Mouse (Mus musculus): ENCODE results near the gene Cadps.

The Cadps gene

DNA sequence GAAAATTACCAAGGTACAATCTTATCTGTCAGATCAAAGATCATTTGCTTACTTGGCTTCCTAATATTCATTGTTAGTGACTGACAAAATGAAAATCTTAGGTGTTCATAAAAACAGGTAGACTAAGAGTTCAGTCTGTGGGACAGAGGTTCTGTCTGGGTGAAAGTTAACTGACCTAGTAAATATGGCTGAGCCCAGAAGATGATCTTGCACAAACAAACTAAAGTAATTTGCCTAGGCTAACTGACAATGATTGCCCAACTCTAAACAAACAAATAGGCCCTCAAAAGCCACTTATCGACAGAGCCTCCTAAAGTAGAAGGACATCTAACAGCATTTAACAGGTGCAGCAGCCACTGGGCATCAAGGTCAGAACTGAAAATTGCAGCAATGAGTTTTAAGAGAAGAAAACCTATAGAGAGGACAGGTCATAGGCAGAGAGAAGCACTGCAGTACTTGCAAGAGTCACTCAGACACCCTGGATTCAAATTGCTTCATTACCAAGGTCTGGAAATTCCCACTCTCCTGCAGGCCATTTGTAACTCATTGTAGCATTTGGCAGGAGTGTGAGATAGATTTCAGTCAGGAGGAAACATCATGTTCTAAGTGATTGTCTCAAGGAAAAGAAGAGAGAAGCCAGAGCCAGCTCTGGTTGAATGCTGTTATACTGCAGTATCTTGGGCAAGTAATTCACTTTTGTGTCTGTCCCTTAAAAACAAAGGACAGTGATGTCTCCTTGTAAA, 100.3 kb downstream of the Cadps start:
- DNase-seq, result no peak

DNA sequence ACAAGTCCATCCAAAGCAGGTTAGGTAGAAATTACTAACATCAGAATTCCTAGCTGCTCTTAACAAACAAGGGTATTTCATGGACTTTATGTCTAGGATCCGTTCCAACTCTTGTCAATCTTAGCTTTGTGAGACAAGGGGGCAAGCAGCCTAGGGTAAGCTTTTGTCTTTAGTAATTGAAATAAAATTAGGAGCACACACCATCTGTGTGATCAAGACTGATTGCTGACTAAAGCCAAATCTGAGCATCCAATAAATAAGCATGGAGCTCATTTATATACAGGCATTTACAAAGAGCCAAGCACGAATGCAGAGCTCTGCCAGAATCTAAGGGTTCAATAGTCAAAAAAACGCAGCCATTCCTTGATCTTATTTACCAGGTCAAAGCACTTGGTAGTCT, 104.1 kb downstream of the Cadps start:
- DNase-seq, result no peak

DNA sequence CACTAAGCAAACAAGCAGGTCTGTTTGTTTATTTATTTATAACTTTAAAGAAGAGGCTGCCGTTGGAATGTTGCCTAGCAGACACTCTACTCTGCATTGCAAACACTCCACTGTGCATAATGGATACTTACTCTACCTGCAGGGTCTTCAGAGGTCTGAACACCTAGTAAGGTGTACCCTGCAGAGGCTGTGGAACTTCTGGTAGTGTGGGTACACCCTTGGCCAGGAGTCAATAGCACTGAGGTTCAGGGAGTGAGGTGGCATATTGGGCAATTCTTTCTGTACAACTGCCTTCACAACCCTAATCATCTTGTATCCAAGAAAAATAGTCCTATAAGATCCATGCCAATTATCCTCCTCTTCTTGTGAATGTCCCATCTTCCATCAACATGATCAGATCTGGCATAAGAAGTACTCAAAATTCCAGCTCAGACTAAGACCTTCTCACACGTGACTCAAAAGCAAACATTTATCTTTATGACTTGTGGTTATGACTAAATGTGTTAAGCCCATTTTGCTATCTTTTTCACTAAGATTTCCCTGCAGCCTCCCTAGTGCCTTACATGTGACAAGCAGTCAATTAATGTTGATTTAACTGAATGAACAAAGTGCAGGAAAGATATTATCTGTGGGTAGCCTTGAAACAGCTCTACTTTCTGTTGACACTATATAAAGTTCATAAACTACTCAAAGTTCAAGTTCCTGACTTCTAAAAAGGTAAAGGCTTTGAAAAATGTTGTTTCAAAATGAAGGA, 106.8 kb downstream of the Cadps start:
- DNase-seq, result no peak

GRCm38 (mm10) chr14:12707395-12707794, 115.5 kb downstream of the Cadps start:
- no peak for DNase-seq

DNA sequence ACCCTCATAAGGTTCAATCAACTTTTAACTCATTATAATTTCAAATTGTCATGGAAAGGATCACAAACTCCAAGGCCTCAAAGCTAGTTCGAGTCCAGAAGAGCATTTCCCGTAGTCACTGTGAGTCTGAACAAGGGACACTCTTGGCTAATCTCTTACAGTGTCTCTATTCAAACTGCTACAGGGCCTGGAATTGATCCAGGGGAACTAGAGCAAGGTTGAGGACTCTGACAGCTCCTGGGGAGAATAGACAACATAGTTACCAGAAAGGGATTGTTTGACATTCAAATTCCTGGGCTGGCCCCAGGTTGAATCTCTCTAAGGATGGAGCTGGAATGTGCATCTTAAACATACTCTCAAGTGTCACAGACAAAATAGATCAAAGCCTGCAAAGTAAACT, 118.4 kb downstream of the Cadps start:
- DNase-seq, result peak; percentile 34

GRCm38 (mm10) chr14:12690201-12690600, 132.7 kb downstream of the Cadps start:
- no peak for DNase-seq

- no peak for DNase-seq
Measured at GRCm38 (mm10) chr14:12685015-12685414, 137.9 kb downstream of the Cadps start.

DNA sequence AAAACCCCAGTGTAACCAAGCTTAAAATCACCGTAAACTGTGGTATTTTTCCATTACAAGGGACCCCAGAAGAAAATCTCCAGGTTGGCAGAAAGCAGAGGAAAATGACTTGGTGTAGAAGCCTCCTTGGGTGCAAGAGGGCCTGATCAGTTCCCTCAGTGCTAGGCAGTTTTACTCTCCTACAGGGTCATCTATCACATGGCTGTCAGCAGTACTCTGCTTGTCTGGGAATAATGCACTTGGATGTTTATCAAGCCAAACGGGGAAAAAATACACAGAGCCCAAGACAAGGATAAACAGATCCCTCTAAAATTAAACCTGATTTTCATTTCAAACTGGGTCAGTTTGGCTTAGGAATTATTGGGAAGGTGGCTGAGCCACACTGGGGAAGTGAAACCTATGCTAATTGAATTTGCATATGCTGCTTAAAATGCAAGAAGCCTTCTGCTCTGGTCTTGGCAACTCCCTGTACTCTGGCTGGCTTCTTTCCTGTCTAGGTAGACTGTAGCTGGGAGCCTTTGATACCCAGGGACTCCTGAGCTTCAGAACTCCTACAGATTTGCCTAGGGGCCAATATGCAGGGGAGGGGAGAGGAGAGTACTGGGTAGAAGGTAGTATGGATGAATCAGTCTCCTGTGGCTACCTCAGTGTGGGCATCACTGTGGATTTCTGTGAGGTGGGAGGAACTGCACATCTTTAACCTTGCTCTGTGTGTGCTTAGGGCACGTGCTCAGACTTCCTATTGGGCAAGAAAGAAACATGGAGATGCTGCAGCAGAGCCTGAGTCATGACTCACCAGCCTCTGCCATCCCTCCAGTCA, 141.8 kb downstream of the Cadps start:
- peak; percentile 75 for DNase-seq

- no peak for DNase-seq
Measured at GRCm38 (mm10) chr14:12661430-12661829, 161.4 kb downstream of the Cadps start.

- DNase-seq, result no peak
Measured at GRCm38 (mm10) chr14:12657351-12657750, 165.5 kb downstream of the Cadps start.

GRCm38 (mm10) chr14:12642868-12643512, 179.9 kb downstream of the Cadps start:
- DNase-seq, result no peak

GRCm38 (mm10) chr14:12638762-12639161, 184.1 kb downstream of the Cadps start:
- DNase-seq, result no peak

GRCm38 (mm10) chr14:12637121-12637754, 185.6 kb downstream of the Cadps start:
- DNase-seq, result no peak

DNA sequence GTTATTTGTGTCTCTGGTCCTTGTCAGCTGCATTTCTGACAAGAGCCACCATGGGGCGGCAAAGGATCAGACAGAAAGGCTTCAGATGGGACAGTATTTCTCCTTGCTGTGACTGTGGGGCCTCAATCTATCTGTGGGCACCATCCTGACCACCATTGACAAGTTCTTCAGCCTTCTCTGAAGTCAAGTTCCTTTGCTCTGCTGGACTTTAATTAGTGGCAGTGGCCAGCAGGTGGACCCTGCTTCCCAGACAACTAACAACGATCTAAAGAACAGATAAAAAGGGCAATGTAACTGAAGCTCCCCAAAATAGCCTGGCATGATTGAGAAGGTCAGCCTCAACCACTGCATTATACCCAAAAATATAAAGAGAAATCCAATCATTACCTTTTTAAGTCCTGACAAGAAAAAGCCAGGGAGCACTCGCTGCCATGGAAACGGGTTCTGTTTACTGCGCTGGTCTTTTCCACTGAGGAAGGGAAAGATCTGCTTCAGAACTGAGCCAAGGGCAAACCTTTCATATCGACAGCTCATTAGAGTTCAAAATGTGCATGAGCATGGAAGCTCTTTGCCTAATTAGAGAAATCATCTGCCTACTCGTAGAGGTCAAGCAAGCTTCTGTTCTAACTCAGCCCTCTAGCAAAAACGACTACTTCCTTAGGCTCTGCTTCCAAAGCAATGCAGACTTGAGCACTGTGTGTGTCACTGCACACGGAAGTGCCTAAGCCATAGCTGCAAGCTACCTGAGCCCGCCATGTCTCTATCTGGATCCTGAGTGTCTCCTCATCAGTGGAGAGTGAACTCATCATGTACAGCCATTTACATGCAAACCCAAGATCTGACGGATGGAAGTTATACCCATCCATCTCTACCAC, 198.4 kb downstream of the Cadps start:
- DNase-seq, result peak; percentile 42

GRCm38 (mm10) chr14:12607025-12607424, 215.9 kb downstream of the Cadps start:
- no peak for DNase-seq

DNA sequence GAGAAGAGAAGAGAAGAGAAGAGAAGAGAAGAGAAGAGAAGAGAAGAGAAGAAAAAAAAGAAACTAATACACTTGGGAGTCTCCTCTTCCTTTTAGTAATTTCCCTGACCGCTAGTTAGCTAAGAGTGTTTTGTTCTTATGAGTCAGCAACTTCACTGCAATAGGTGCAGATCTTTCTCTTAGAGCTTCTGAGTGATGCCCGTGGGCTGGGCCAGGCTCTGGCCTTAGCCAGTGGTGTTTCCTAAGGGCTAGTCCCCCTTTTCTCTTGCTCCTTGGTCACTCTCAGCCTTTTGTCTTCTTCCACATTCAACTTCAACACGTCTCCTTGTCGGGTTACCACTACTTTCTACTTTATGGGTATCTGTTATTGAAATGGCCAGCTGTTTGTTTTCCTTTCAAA, 216.7 kb downstream of the Cadps start:
- DNase-seq, result no peak

DNA sequence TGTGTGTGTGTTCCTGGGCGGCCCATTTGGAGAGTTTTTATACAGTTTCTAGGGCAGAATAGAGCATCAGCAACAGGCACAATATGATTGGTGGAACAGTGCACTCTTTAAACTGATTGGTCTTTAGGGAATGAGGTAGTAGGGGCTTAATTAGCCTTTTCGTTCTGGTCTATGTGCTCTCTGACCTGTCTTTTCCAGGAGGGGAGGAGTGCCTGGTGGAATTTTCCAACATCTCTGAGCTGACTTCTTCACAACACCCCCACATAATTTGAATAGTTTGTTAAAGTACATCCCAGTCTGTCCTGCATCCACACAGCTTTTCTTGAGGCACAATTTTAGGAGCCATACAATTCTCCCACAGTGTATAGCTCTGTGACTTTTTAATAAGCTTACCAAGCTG, 220.8 kb downstream of the Cadps start:
- DNase-seq, result no peak

DNA sequence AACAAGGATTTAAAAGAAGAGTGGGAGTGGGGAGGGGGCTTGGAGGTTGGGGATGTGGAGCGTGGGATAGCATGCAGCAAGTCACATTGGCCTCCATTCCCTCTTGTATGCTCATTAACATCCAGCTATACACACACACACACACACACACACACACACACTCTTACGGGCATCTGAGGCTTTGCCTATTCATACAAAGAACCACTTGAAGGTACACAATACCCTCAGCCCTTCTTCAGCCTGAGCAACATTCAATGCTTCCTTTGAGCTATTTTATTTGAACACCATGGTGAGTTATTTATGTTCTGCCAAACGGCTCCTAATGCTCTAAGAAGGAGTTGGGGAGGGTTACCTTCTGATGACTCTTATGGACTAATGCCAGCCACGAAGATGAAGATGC, 227.6 kb downstream of the Cadps start:
- DNase-seq, result no peak

- DNase-seq, result peak; percentile 82
Measured at GRCm38 (mm10) chr14:12592472-12593075, 230.3 kb downstream of the Cadps start.

DNA sequence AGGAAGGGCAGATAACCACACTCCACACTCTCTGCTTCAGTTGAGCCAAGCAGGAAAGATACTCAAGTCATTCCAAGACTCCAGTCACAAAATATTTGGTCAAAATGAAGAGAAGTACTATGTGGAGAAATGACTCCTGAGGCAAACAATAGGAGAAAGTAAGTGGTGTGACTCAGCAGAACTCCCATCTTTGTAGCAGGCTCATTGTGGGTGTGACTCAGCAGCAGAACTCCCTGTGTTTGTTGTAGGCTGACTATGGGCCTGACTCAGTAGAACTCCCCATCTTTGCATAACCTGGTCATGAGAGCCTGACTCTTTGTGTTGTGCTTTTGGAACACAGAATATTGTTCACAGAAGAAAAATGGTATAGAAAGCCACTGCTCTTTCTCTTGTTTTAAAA, 231.1 kb downstream of the Cadps start:
- DNase-seq, result no peak

DNA sequence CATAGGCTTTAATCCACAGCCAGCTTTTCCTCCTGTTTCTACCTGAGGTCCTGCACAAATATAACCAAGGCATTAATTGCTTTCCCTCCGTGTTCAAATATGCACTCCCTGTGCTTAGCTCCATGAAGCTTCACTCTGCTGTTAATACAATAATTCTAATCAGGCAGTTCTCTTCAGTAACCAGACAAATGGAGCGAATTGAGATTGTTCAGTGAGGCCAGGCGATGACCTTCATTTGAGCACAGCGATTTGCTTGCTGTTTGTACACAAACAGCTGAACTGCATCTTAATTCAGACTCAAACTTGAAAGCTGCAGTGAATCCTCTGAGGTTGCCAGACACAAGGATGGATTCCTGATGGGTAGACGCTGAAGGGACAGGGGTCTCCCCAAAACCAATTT, 239.3 kb downstream of the Cadps start:
- DNase-seq, result no peak

All from cerebellum, adult 9-10 months (tissue).